Mouse (Mus musculus) thymus, adult 2 months (tissue): ENCODE measurements around the gene Gm20747. TPM values are rescaled to one million over a fixed set of nuclear protein-coding genes. Genes with fewer than 3 reads are reported as not detected.
"Not testable (repeated sequence)": the region's sequence is repeated elsewhere in the genome, so short reads cannot be mapped to it uniquely, and the experiment has no call there.

Source experiments
- DNase-seq: peaks from one replicate; pipeline ENCODE4 v3.0.0; 2021
- H3K27ac ChIP-seq: fragments of 200-500 bp; 2 replicates; pipeline ENCODE4 v1.5.1; 2012; ENCODE audit warnings: low read length, control low read depth; ENCODE audit not compliant: control insufficient read depth, insufficient read depth
- H3K27me3 ChIP-seq: fragments of 200-500 bp; 2 replicates; pipeline ENCODE4 v1.6.1; 2012; ENCODE audit warnings: mild to moderate bottlenecking, low read length, moderate library complexity, mixed read lengths; ENCODE audit not compliant: control insufficient read depth, insufficient read depth
- H3K36me3 ChIP-seq: fragments of 200-500 bp; 2 replicates; pipeline ENCODE4 v1.6.1; 2012; ENCODE audit warnings: mild to moderate bottlenecking, low read length, moderate library complexity; ENCODE audit not compliant: control insufficient read depth, insufficient read depth
- H3K4me1 ChIP-seq: fragments of 200-500 bp; replicated peaks from 2 replicates; pipeline ENCODE4 v1.6.1; 2012; ENCODE audit warnings: low read length; ENCODE audit not compliant: control insufficient read depth, insufficient read depth
- H3K4me3 ChIP-seq: fragments of 200-500 bp; 2 replicates; pipeline ENCODE4 v1.5.1; 2012; ENCODE audit warnings: mild to moderate bottlenecking, low read length, control low read depth, moderate library complexity; ENCODE audit not compliant: control insufficient read depth, insufficient read depth
- WGBS: fragments of 180-500 bp; shearing (Covaris S2); methylation state at CpG from one replicate; pipeline ENCODE4 v1.1.7; 2018; 5-methylcytosine and 5-hydroxymethylcytosine counted together
- polyA plus RNA-seq: library from polyadenylated mRNA; depleted of rRNA; stranded (reverse); fragments of >200 nt; gene quantifications from 2 replicates; pipeline ENCODE4 v1.2.3, GENCODE M21; 2012; rRNA removed

The Gm20747 gene
- not detected in 2 replicates for polyA plus RNA-seq

GRCm38 (mm10) chrY:53418191-53418590 is at the start of gene Gm20747:
TSS of gene Gm20747 (minus strand) at chrY:53418291.
- not testable (repeated sequence) for DNase-seq, H3K27ac ChIP-seq, H3K4me3 ChIP-seq, H3K4me1 ChIP-seq, H3K36me3 ChIP-seq, H3K27me3 ChIP-seq
- no CpG with 5 or more reads among the region's 3 CpGs for WGBS
